16 mouse cellular contexts compared by ENCODE assay signal in the genomic region with DNA sequence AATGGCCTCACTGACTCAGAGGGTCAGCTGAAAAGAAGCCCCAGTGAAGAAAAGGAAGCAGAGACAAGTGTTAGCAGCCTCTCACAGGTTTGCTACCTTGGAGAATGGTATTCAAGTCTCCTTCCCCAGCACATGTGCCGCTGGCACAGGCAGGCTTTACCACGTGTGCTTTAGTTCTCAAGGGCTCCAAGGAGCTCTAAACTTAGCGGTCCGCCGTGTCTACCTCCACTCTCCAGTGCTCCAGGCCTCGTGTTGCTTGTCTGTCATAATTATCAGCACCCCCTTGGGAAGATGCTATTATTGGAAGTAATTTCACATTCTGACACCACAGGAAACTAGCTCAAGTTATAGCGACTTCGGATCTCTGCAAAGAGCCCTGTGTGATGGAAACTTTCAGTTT.
DNase-seq lines count a peak whose midpoint lies in the region; ATAC-seq lines count a peak whose summit lies in the region.
"Had no signal": no experiment of that assay in that cellular context is flagged by ENCODE, and none has a peak within 500 bp of the region (broad histone marks: within the 10 kb centered on the region; RNA-seq: fewer than 3 reads in every experiment).

No protein-coding gene starts in this region.

- intact Hi-C loops in heart, postnatal 14 days (cut with DNase I), result no loop called here

- H3K9me3 ChIP-seq in heart, embryonic 12.5 days (replicated peaks), result 0 out of 2 replicates have a peak, but pooled peaks cover 3% of the 10 kb centered on the region
- no peaks in the 10 kb centered on the region for H3K9me3 ChIP-seq in midbrain, embryonic 10.5 days (replicated peaks)
- H3K9me3 ChIP-seq in midbrain, embryonic 16.5 days (replicated peaks; ENCODE audit: control insufficient read depth, low read length, poor library complexity, severe bottlenecking), result no peaks in the 10 kb centered on the region
- no peaks in the 10 kb centered on the region for H3K9me3 ChIP-seq in embryonic facial prominence, embryonic 10.5 days
- H3K9me3 ChIP-seq: embryonic facial prominence, embryonic 13.5 days had no signal

- no peak overlapping the region for H3K27ac ChIP-seq in heart, embryonic 12.5 days (ENCODE audit: poor library complexity, severe bottlenecking)
- peak overlapping the region; percentile 59 for H3K27ac ChIP-seq in midbrain, embryonic 10.5 days (replicated peaks)
- no peak overlapping the region for H3K27ac ChIP-seq in midbrain, embryonic 16.5 days (ENCODE audit: low read length)
- peak overlapping the region; percentile 54; the same call in 1 of the 2 replicates for H3K27ac ChIP-seq in embryonic facial prominence, embryonic 10.5 days (replicated peaks)
- H3K27ac ChIP-seq: embryonic facial prominence, embryonic 13.5 days; kidney, postnatal 0 days had no signal

- H3K4me1 ChIP-seq in heart, embryonic 12.5 days (replicated peaks), result peaks cover 23% of the 10 kb centered on the region
- peaks cover 50% of the 10 kb centered on the region for H3K4me1 ChIP-seq in midbrain, embryonic 10.5 days
- H3K4me1 ChIP-seq in midbrain, embryonic 16.5 days (ENCODE audit: control insufficient read depth, insufficient read depth, low read length), result peaks cover 28% of the 10 kb centered on the region
- peaks cover 39% of the 10 kb centered on the region for H3K4me1 ChIP-seq in embryonic facial prominence, embryonic 10.5 days

- no peak overlapping the region for H3K4me3 ChIP-seq in heart, embryonic 12.5 days
- H3K4me3 ChIP-seq in midbrain, embryonic 10.5 days, result no peak overlapping the region
- H3K4me3 ChIP-seq in midbrain, embryonic 16.5 days (ENCODE audit: low read depth, low read length), result no peak overlapping the region
- H3K4me3 ChIP-seq in embryonic facial prominence, embryonic 10.5 days, result no peak overlapping the region
- H3K4me3 ChIP-seq: embryonic facial prominence, embryonic 13.5 days had no signal

- H3K27me3 ChIP-seq in heart, embryonic 12.5 days (replicated peaks), result no peaks in the 10 kb centered on the region
- H3K27me3 ChIP-seq in midbrain, embryonic 10.5 days (ENCODE audit: low read depth, poor library complexity, severe bottlenecking), result peaks cover 86% of the 10 kb centered on the region
- peaks cover 3% of the 10 kb centered on the region; the same call in 1 of the 2 replicates for H3K27me3 ChIP-seq in midbrain, embryonic 16.5 days (ENCODE audit: control insufficient read depth, insufficient read depth, low read depth, low read length)
- peaks cover 6% of the 10 kb centered on the region; the same call in 1 of the 2 replicates for H3K27me3 ChIP-seq in embryonic facial prominence, embryonic 10.5 days (replicated peaks; ENCODE audit: low read depth, poor library complexity, severe bottlenecking)
- H3K27me3 ChIP-seq: embryonic facial prominence, embryonic 13.5 days had no signal

- H3K36me3 ChIP-seq in heart, embryonic 12.5 days, result no peaks in the 10 kb centered on the region
- H3K36me3 ChIP-seq in midbrain, embryonic 10.5 days, result peaks cover 3% of the 10 kb centered on the region; the same call in 1 of the 2 replicates
- no peaks in the 10 kb centered on the region for H3K36me3 ChIP-seq in midbrain, embryonic 16.5 days (ENCODE audit: control insufficient read depth, insufficient read depth, low read length)
- no peaks in the 10 kb centered on the region for H3K36me3 ChIP-seq in embryonic facial prominence, embryonic 10.5 days (replicated peaks)
- H3K36me3 ChIP-seq: embryonic facial prominence, embryonic 13.5 days had no signal

- no peak for DNase-seq in heart, postnatal 14 days
- DNase-seq in midbrain, embryonic 10.5 days (ENCODE audit: low spot score), result no peak
- DNase-seq in embryonic facial prominence, embryonic 10.5 days (ENCODE audit: low spot score), result no peak
- DNase-seq in mesoderm, embryonic 11.5 days (ENCODE audit: low read depth, low spot score), result peak; percentile 17
- no peak for DNase-seq in cerebellum, postnatal 36 days
- DNase-seq: cerebellum, adult 18-20 months; lung, embryonic 14.5 days; thymus, postnatal 14 days had no signal

- H3K4me2 ChIP-seq in heart, embryonic 12.5 days, result 0 out of 2 replicates have a peak overlapping the region, but pooled peaks have one; percentile 7
- H3K4me2 ChIP-seq in midbrain, embryonic 16.5 days (ENCODE audit: low read length), result no peak overlapping the region
- H3K4me2 ChIP-seq: embryonic facial prominence, embryonic 13.5 days; liver, embryonic 11.5 days; lung, embryonic 14.5 days had no signal

- ATAC-seq in heart, embryonic 12.5 days (ENCODE audit: insufficient number of reproducible peaks, low FRiP score), result no peak
- no peak for ATAC-seq in midbrain, embryonic 16.5 days
- ATAC-seq in erythroblast, adult 5-6 weeks (replicated peaks; ENCODE audit: low FRiP score, poor library complexity, severe bottlenecking), result no peak
- ATAC-seq: forebrain, embryonic 14.5 days; intestine, embryonic 16.5 days had no signal

- WGBS in heart, embryonic 12.5 days, result 20% methylated on average over 8 of the region's 8 CpGs
- WGBS in midbrain, embryonic 10.5 days, result 70% methylated on average over 8 of the region's 8 CpGs
- WGBS in midbrain, embryonic 16.5 days, result 29% methylated on average over 8 of the region's 8 CpGs
- 53% methylated on average over 8 of the region's 8 CpGs for WGBS in embryonic facial prominence, embryonic 10.5 days

- no peak overlapping the region for H3K9ac ChIP-seq in heart, embryonic 12.5 days
- no peak overlapping the region for H3K9ac ChIP-seq in midbrain, embryonic 16.5 days (ENCODE audit: low read depth, low read length)
- H3K9ac ChIP-seq: embryonic facial prominence, embryonic 13.5 days; lung, embryonic 14.5 days had no signal

Comparison
In these comparisons a context has a peak if more than half of its experiments do, and no peak if none do; other contexts are left out.
1. H3K27ac ChIP-seq: peak in midbrain, embryonic 10.5 days (single experiment) and embryonic facial prominence, embryonic 10.5 days (single experiment); none in heart, embryonic 12.5 days (single experiment) and midbrain, embryonic 16.5 days (single experiment).